Mouse (Mus musculus) olfactory bulb, adult 2 months (tissue): Measurements from ENCODE around the gene Nicn1.

Experiments
- CTCF ChIP-seq: fragments of 200-500 bp; IDR thresholded peaks from 2 replicates; pipeline ENCODE4 v1.5.1; 2012; ENCODE audit warnings: low read depth, mild to moderate bottlenecking, low read length, moderate library complexity; ENCODE audit not compliant: insufficient read depth
- POLR2A ChIP-seq: fragments of 200-500 bp; IDR thresholded peaks from 2 replicates; pipeline ENCODE4 v1.6.1; 2012; ENCODE audit warnings: mild to moderate bottlenecking, low read depth, low read length, moderate library complexity; ENCODE audit not compliant: insufficient read depth

DNA sequence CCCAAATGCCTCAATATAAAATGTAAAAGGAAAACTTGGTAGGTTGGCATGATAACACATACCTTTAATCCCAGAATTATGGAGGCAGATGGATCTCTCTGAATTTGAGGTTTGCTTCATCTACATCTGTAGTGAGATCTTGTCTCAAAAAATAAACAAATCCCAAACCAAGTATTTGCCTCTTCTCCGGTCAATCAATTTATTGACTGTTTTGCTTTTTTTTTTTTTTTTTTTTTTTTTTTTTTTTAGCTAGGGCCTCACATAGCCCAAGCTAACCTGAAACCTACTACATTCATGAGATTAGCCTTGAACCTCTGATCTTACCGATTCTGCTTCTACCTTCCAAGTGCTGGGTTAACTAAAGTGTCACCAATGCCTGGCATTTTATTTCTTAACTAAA is 882 bp upstream of the Nicn1 start:
- TF ChIP-seq POLR2A (no peak), CTCF (no peak)
